Mouse (Mus musculus) midbrain, embryonic 15.5 days (tissue): ENCODE measurements around the gene Fcho1. TPM values are rescaled to one million over a fixed set of nuclear protein-coding genes. Genes with fewer than 3 reads are reported as not detected.

Experiments
- ATAC-seq: fragments of 200-750 bp; cut with Nextera tagmentation; replicated peaks from 2 replicates; pipeline ENCODE4 v1.8.0; 2017; ENCODE audit warnings: moderate TSS enrichment
- H3K27ac ChIP-seq: fragments of 300-500 bp; sonication (generic); 2 replicates; pipeline ENCODE4 v1.5.1; 2015; ENCODE audit warnings: mild to moderate bottlenecking, inconsistent platforms
- H3K27me3 ChIP-seq: fragments of 300-500 bp; sonication (generic); replicated peaks from 2 replicates; pipeline ENCODE4 v1.6.1; 2015; ENCODE audit warnings: inconsistent platforms
- H3K36me3 ChIP-seq: fragments of 300-500 bp; sonication (generic); replicated peaks from 2 replicates; pipeline ENCODE4 v1.6.1; 2015; ENCODE audit warnings: inconsistent platforms
- H3K4me1 ChIP-seq: fragments of 300-500 bp; sonication (generic); 2 replicates; pipeline ENCODE4 v1.6.1; 2015; ENCODE audit warnings: inconsistent platforms
- H3K4me2 ChIP-seq: fragments of 300-500 bp; sonication (generic); 2 replicates; pipeline ENCODE4 v1.6.1; 2015; ENCODE audit warnings: inconsistent platforms, mild to moderate bottlenecking, moderate library complexity
- H3K4me3 ChIP-seq: fragments of 300-500 bp; sonication (generic); 2 replicates; pipeline ENCODE4 v1.5.1; 2015; ENCODE audit warnings: mild to moderate bottlenecking, inconsistent platforms
- H3K9ac ChIP-seq: fragments of 300-500 bp; sonication (generic); 2 replicates; pipeline ENCODE4 v1.6.1; 2015; ENCODE audit warnings: mild to moderate bottlenecking, inconsistent platforms
- H3K9me3 ChIP-seq: fragments of 300-500 bp; sonication (generic); 2 replicates; pipeline ENCODE4 v1.6.1; 2016; ENCODE audit warnings: inconsistent platforms
- WGBS: fragments of 180-500 bp; shearing (Covaris S2); methylation state at CpG from one replicate; pipeline ENCODE4 v1.1.7; 2015; ENCODE audit warnings: mixed read lengths; 5-methylcytosine and 5-hydroxymethylcytosine counted together
- polyA plus RNA-seq: library from polyadenylated mRNA; unstranded; fragments of >200 nt; fragmentation: Nextera tagmentation; extraction: Ambion mirVana; gene quantifications from 2 replicates; pipeline ENCODE4 v1.2.1, GENCODE M21; 2015

Fcho1 gene
- polyA plus RNA-seq, 1 experiment from 2014 or later = 102 TPM

DNA sequence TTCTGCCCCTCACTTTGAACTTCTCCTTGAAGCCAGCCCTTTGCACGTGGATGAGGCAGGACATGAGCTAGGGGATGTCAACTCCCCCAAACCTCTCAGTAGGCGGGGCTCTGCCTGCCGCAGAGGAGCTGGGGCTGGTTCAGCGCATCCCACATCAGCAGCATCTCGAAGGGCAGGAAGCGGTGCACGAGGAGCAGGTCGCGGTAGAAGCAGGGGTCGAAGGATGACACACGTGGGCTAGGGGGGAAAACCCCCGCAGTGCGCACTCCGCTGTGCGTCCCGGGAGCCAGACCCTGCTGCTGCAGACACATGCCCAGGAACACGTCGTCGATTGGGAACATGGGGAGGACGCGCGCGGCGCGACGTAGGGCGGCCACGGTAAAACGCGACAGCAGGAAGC is 33.0 kb downstream of the Fcho1 start:
- 3% methylated on average over 30 of the region's 30 CpGs for WGBS
- Histone ChIP-seq H3K9ac (no peak overlapping the region), H3K27ac (no peak overlapping the region), H3K4me3 (no peak overlapping the region), H3K4me1 (peaks cover 7% of the 10 kb centered on the region), H3K27me3 (peaks cover 86% of the 10 kb centered on the region), H3K36me3 (no peaks in the 10 kb centered on the region), H3K4me2 (0 out of 2 replicates have a peak overlapping the region, but pooled peaks have one; percentile 37), H3K9me3 (no peaks in the 10 kb centered on the region)
- no peak for ATAC-seq

GRCm38 (mm10) chr8:71689028-71689427 is 36.5 kb downstream of the Fcho1 start, which contains the start of gene Insl3:
Insl3 (plus strand) TSS chr8:71689214.
- H3K4me3 ChIP-seq = no peak within 1 kb of the TSS
- H3K9ac ChIP-seq = no peak within 1 kb of the TSS
- no peak within 1 kb of the TSS for H3K27ac ChIP-seq
- WGBS = 4% methylated on average over 33 of the region's 33 CpGs
- no peaks in the 10 kb centered on the region for H3K36me3 ChIP-seq
- H3K27me3 ChIP-seq = peaks cover 100% of the 10 kb centered on the region
- peaks cover 30% of the 10 kb centered on the region for H3K4me1 ChIP-seq
- no peak for ATAC-seq
- no peaks in the 10 kb centered on the region for H3K9me3 ChIP-seq
- H3K4me2 ChIP-seq = no peak within 1 kb of the TSS

GRCm38 (mm10) chr8:71687616-71688015 is 37.9 kb downstream of the Fcho1 start:
- H3K27me3 ChIP-seq = peaks cover 100% of the 10 kb centered on the region
- H3K9ac ChIP-seq = no peak overlapping the region
- no peak overlapping the region for H3K4me3 ChIP-seq
- H3K4me2 ChIP-seq = no peak overlapping the region
- H3K4me1 ChIP-seq = peaks cover 22% of the 10 kb centered on the region
- H3K36me3 ChIP-seq = no peaks in the 10 kb centered on the region
- WGBS = 4% methylated on average over 8 of the region's 8 CpGs
- no peak overlapping the region for H3K27ac ChIP-seq
- H3K9me3 ChIP-seq = no peaks in the 10 kb centered on the region
- no peak for ATAC-seq

DNA sequence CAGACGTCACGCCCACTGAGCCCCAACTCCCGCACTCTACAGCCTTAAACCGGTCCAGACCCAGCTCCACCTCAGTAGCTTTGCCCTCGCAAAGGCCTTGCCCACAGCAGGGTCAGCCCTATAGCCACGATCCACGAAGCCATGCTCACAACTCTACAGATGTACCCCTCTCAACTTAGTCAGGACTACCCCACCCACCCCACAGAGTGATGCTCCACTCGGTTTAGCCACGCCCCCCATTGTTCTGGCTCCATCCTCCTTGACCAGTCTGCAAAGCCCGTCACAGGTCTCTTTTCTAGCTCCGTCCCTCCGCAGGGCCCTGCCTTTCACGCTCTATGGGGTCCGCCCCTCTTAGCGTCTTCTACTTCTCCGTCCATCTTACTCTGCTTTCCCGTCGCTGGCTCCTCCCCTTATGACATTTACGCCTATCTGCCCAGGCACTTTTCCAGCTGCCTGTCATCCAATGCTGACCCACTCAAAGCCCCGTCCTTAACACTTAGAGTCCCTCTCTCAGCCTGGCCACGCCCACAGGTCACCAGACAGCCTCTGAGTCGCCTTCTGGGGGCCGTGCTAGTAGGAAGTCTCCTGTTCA is 39.3 kb downstream of the Fcho1 start:
- Histone ChIP-seq H3K27ac (no peak overlapping the region), H3K9ac (peak overlapping the region; percentile 53), H3K27me3 (peaks cover 100% of the 10 kb centered on the region), H3K36me3 (no peaks in the 10 kb centered on the region), H3K9me3 (no peaks in the 10 kb centered on the region), H3K4me2 (peak overlapping the region; percentile 86), H3K4me3 (peak overlapping the region; percentile 46), H3K4me1 (peaks cover 22% of the 10 kb centered on the region)
- peak; percentile 71 for ATAC-seq
- WGBS = 2% methylated on average over 23 of the region's 23 CpGs

- peak; percentile 62 for ATAC-seq
- peak overlapping the region; percentile 53 for H3K9ac ChIP-seq
- 2% methylated on average over 29 of the region's 29 CpGs for WGBS
- H3K9me3 ChIP-seq = no peaks in the 10 kb centered on the region
- H3K4me2 ChIP-seq = peak overlapping the region; percentile 86
- H3K36me3 ChIP-seq = no peaks in the 10 kb centered on the region
- peaks cover 100% of the 10 kb centered on the region for H3K27me3 ChIP-seq
- peak overlapping the region; percentile 46 for H3K4me3 ChIP-seq
- H3K4me1 ChIP-seq = peaks cover 23% of the 10 kb centered on the region
- peak overlapping the region; percentile 33; the same call in 1 of the 2 replicates for H3K27ac ChIP-seq
Observed at GRCm38 (mm10) chr8:71685573-71685972, 39.9 kb downstream of the Fcho1 start.

DNA sequence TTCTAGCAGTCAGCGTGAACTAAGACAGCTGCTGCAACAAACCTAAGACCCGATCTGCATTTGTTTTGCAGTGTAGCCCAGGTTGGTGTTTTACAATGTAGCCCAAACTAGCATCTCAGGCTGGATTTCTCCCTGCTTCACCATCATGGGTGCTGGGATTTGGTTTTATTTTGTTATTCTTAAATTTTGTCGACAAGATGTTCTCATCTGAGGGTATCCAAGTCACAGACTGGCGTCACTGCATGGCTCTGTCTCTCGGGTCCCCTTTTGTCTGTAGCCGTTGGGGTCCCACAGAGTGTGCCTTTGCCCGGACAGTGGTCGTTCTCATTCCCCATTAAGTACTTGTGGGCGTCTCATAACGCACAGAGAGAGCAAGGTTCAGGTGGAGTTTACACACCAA is 40.8 kb downstream of the Fcho1 start:
- H3K27me3 ChIP-seq = peaks cover 100% of the 10 kb centered on the region
- no peaks in the 10 kb centered on the region for H3K36me3 ChIP-seq
- WGBS = 12% methylated on average over 10 of the region's 10 CpGs
- no peak overlapping the region for H3K9ac ChIP-seq
- no peak overlapping the region for H3K4me2 ChIP-seq
- peaks cover 28% of the 10 kb centered on the region for H3K4me1 ChIP-seq
- H3K9me3 ChIP-seq = no peaks in the 10 kb centered on the region
- no peak overlapping the region for H3K4me3 ChIP-seq
- no peak overlapping the region for H3K27ac ChIP-seq
- ATAC-seq = no peak

DNA sequence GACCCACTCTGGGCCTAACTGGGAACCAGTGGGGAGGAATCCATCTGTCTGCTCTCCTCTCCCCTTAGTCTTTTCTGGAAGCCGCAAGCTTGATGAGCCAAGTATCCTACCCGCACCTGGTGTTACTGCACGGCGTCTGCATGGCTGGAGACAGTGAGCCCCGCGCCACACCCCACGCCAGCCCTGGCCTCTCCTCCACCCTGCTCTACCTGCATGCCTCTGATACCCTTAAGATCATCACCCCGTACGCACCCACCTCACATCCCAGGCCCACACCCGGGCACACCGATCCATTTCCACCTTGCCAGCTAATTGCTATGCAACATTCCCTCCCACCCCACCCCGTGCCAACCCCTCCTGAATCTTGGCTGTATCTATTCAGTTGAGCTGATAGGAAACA is 42.7 kb downstream of the Fcho1 start:
- Histone ChIP-seq H3K27ac (no peak overlapping the region), H3K4me1 (peaks cover 34% of the 10 kb centered on the region), H3K4me3 (no peak overlapping the region), H3K9ac (no peak overlapping the region), H3K36me3 (no peaks in the 10 kb centered on the region), H3K9me3 (no peaks in the 10 kb centered on the region), H3K27me3 (peaks cover 100% of the 10 kb centered on the region), H3K4me2 (no peak overlapping the region)
- ATAC-seq = no peak
- WGBS = 49% methylated on average over 12 of the region's 12 CpGs

- H3K9me3 ChIP-seq = no peaks in the 10 kb centered on the region
- H3K4me2 ChIP-seq = no peak overlapping the region
- no peak overlapping the region for H3K27ac ChIP-seq
- no peak overlapping the region for H3K9ac ChIP-seq
- peaks cover 32% of the 10 kb centered on the region for H3K4me1 ChIP-seq
- ATAC-seq = no peak
- no peak overlapping the region for H3K4me3 ChIP-seq
- peaks cover 92% of the 10 kb centered on the region for H3K27me3 ChIP-seq
- H3K36me3 ChIP-seq = no peaks in the 10 kb centered on the region
- 3% methylated on average over 18 of the region's 18 CpGs for WGBS
Observed at GRCm38 (mm10) chr8:71681369-71681915, 44.1 kb downstream of the Fcho1 start.

DNA sequence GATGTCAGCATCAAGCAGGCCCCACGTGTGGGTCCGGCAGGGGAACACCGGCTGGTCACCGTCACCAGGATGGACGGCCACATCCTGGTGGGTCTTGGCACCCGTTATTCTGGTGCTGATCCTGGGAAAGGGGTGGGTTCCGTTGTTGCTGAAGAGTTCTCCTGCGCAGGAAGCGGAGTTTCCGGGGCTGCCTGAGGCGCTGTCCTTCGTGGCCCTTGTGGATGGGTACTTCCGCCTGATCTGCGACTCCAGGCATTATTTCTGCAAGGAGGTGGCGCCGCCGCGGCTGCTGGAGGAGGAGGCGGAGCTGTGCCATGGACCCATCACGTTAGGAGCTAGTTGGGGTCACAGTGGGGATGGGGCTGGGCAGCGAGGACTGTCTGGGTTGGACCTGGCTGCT is 45.0 kb downstream of the Fcho1 start:
- peaks cover 82% of the 10 kb centered on the region for H3K27me3 ChIP-seq
- peaks cover 30% of the 10 kb centered on the region for H3K4me1 ChIP-seq
- no peak overlapping the region for H3K27ac ChIP-seq
- no peaks in the 10 kb centered on the region for H3K36me3 ChIP-seq
- peak overlapping the region; percentile 8; the same call in 1 of the 2 replicates for H3K4me2 ChIP-seq
- no peak for ATAC-seq
- WGBS = 6% methylated on average over 21 of the region's 21 CpGs
- H3K9ac ChIP-seq = no peak overlapping the region
- no peak overlapping the region for H3K4me3 ChIP-seq
- no peaks in the 10 kb centered on the region for H3K9me3 ChIP-seq

- Histone ChIP-seq H3K9me3 (no peaks in the 10 kb centered on the region), H3K27ac (no peak overlapping the region), H3K4me1 (peaks cover 28% of the 10 kb centered on the region), H3K27me3 (peaks cover 74% of the 10 kb centered on the region), H3K4me3 (peak overlapping the region; percentile 29), H3K36me3 (no peaks in the 10 kb centered on the region), H3K9ac (peak overlapping the region; percentile 13; the same call in 1 of the 2 replicates), H3K4me2 (peak overlapping the region; percentile 49)
- ATAC-seq = no peak
- 4% methylated on average over 46 of the region's 46 CpGs for WGBS
Observed at GRCm38 (mm10) chr8:71679550-71680168, 45.9 kb downstream of the Fcho1 start.

- peak overlapping the region; percentile 29 for H3K4me3 ChIP-seq
- peak overlapping the region; percentile 49 for H3K4me2 ChIP-seq
- no peak overlapping the region for H3K9ac ChIP-seq
- peaks cover 28% of the 10 kb centered on the region for H3K4me1 ChIP-seq
- peaks cover 69% of the 10 kb centered on the region for H3K27me3 ChIP-seq
- H3K27ac ChIP-seq = no peak overlapping the region
- ATAC-seq = no peak
- no peaks in the 10 kb centered on the region for H3K36me3 ChIP-seq
- no peaks in the 10 kb centered on the region for H3K9me3 ChIP-seq
- WGBS = 15% methylated on average over 16 of the region's 16 CpGs
Observed at GRCm38 (mm10) chr8:71679116-71679515, 46.4 kb downstream of the Fcho1 start.

DNA sequence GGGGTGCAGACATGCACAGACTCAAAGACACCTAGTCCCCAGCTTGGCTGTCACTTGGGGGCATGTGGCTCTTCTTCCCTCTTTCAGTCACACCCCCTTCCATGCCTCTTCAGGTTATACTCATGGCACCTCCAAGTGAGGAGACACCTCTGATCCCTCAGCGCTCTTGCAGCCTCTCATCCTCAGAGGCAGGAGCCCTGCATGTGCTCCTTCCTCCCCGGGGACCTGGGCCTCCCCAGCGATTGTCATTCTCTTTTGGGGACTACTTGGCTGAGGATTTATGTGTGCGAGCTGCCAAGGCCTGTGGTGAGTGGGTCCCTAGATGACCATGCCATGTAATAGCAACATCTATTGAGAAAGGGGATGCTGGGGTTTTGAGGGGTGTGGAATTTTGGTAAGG is 47.3 kb downstream of the Fcho1 start:
- 56% methylated on average over 4 of the region's 4 CpGs for WGBS
- H3K4me2 ChIP-seq = no peak overlapping the region
- no peak for ATAC-seq
- no peak overlapping the region for H3K4me3 ChIP-seq
- H3K4me1 ChIP-seq = peaks cover 28% of the 10 kb centered on the region
- no peak overlapping the region for H3K9ac ChIP-seq
- H3K9me3 ChIP-seq = no peaks in the 10 kb centered on the region
- no peak overlapping the region for H3K27ac ChIP-seq
- H3K36me3 ChIP-seq = no peaks in the 10 kb centered on the region
- peaks cover 60% of the 10 kb centered on the region for H3K27me3 ChIP-seq

DNA sequence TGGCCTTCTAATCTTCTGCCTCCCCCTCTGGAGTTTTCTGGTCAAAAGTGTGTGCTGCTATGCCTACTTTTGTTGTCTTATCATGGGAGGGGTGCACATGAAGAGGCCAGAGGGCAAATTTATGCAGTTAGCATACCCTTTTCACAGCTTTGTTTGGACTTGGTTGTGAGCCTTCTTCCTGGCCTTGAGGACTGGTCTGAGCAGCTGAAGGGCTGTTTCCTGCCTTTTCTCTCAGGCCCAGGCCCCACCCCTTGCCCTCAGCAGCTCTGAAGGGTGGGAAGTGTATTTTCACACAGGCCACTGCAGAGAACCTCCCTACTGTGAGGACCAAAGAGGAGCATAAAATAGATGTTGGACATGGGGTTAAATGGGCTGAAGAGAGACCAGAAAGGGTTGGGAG is 48.0 kb downstream of the Fcho1 start:
- H3K27me3 ChIP-seq = peaks cover 53% of the 10 kb centered on the region
- no peak overlapping the region for H3K27ac ChIP-seq
- H3K9ac ChIP-seq = no peak overlapping the region
- H3K4me1 ChIP-seq = peaks cover 28% of the 10 kb centered on the region
- H3K4me3 ChIP-seq = no peak overlapping the region
- ATAC-seq = no peak
- H3K36me3 ChIP-seq = no peaks in the 10 kb centered on the region
- H3K4me2 ChIP-seq = no peak overlapping the region
- H3K9me3 ChIP-seq = no peaks in the 10 kb centered on the region
